Mouse (Mus musculus) lung, adult 2 months (tissue): ENCODE measurements around the gene Vwa7. TPM values are rescaled to one million over a fixed set of nuclear protein-coding genes. Genes with fewer than 3 reads are reported as not detected.

Experiments used
- DNase-seq: peaks from one replicate; pipeline ENCODE4 v3.0.0; 2022
- H3K4me1 ChIP-seq: fragments of 200-500 bp; 2 replicates; pipeline ENCODE4 v1.6.1; 2011; ENCODE audit warnings: low read length; ENCODE audit not compliant: control insufficient read depth, insufficient read depth
- H3K4me3 ChIP-seq: fragments of 200-500 bp; replicated peaks from 2 replicates; pipeline ENCODE3; 2011; ENCODE audit warnings: low read depth, mild to moderate bottlenecking, control low read depth, low read length; ENCODE audit errors: extremely low read depth
- CTCF ChIP-seq: fragments of 200-500 bp; IDR thresholded peaks from 2 replicates; pipeline ENCODE4 v1.5.1; 2011; ENCODE audit warnings: mild to moderate bottlenecking, low read length, control low read depth; ENCODE audit not compliant: insufficient read depth
- POLR2A ChIP-seq: fragments of 200-500 bp; IDR thresholded peaks from 2 replicates; pipeline ENCODE4 v1.6.1; 2011; ENCODE audit warnings: low read depth, mild to moderate bottlenecking, control low read depth, low read length, borderline replicate concordance; ENCODE audit errors: extremely low read depth
- WGBS: fragments of 180-500 bp; shearing (Covaris S2); methylation state at CpG from one replicate; pipeline ENCODE4 v1.1.7; 2018; 5-methylcytosine and 5-hydroxymethylcytosine counted together
- polyA plus RNA-seq: library from polyadenylated mRNA; depleted of rRNA; stranded (reverse); fragments of >200 nt; gene quantifications from 2 replicates; pipeline ENCODE4 v1.2.3, GENCODE M21; 2012

Gene Vwa7
- polyA plus RNA-seq, 1 experiment, result 4.0 TPM

DNA sequence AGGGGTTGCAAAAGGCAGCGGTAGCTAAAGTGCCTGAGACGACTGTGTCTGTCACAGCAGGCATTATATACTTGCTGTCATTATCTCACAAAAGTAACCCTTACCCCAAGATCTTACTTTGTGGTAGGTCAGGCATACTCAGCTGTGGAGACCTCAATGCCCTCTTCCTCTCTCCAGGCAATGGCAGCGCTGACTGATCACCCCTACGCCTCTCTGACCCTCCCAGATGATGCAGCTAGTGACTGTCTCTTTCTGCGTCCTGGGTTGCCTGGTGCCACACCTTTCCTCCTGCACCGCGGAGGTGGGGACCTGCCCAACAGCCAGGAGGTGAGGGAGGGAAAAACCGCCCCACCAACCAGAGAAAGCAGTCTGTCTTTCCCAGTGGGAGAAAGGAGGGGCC, 44.9 kb downstream of the Vwa7 start:
- no peak for DNase-seq
- TF ChIP-seq CTCF (no peak), POLR2A (no peak)
- no peak overlapping the region for H3K4me3 ChIP-seq
- peaks cover 12% of the 10 kb centered on the region for H3K4me1 ChIP-seq
- 85% methylated on average over 8 of the region's 8 CpGs for WGBS

- 70% methylated on average over 3 of the region's 3 CpGs for WGBS
- TF ChIP-seq POLR2A, result no peak
- no peak for TF ChIP-seq CTCF
- H3K4me1 ChIP-seq, result peaks cover 11% of the 10 kb centered on the region
- DNase-seq, result no peak
- H3K4me3 ChIP-seq, result no peak overlapping the region
These were observed 47.1 kb downstream of the Vwa7 start for GRCm38 (mm10) chr17:35063466-35063865.

GRCm38 (mm10) chr17:35064378-35064877, 48.0 kb downstream of the Vwa7 start:
- 37% methylated on average over 10 of the region's 10 CpGs for WGBS
- no peak overlapping the region for H3K4me3 ChIP-seq
- TF ChIP-seq CTCF, result no peak
- TF ChIP-seq POLR2A, result no peak
- peak; percentile 41 for DNase-seq
- H3K4me1 ChIP-seq, result peaks cover 11% of the 10 kb centered on the region

DNA sequence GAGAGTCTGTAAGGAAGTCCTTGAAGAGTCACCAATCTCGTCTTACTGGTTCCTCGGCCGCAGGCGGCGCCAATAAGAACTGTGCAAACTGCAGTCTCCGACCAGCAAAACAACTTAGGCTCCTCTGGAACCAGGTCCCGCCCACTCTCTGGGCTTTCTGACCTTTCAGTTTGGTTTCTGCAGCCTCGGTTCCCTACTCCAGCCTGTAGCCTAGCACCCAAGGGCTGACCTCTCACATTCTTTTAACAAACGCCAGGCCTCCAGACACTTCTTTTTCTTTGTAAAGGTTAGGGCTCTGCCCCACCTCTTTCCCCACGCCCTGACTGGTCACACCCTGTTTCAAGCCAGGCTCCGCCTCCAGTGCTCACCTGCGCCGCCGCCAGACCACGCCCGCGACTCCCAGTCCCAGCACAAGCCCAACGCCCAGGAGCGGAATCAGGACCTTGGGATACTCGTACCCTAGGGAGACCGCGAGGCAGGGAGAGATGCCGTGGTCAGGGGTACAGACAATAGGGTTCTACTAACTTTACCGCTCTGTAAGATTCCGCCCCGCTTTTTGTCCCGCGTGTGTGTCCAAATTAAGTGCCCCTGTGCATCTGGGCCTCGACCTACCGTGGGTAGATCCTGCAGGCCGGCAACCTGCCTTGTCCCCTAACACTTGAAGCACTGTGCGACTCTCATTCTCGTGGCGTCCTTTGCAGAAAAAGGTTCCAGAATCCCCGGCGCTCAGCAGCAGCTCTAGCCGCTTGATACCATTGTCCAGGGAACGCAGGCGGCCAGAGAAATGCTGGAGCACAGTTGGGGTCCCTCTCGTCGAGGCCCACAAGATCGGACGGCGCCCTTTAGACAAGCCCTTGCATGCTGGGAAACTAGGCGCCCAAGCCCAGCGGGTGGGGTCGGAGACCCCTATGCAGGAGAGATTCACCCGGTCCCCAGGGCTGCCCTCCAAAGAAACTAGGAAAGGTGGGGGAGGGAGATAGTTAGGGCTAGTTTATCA, 48.9 kb downstream of the Vwa7 start, which contains the start of gene Ly6g6c:
TSS of gene Ly6g6c (plus strand) at position 438 of the 997 bp plus-strand sequence.
- TF ChIP-seq CTCF (no peak), POLR2A (peak; percentile 38; the same call in 1 of the 2 replicates)
- H3K4me1 ChIP-seq, result peaks cover 8% of the 10 kb centered on the region
- peak within 1 kb of the TSS; percentile 59 for H3K4me3 ChIP-seq
- 4% methylated on average over 48 of the region's 48 CpGs for WGBS
- peak; percentile 78 for DNase-seq

- Histone ChIP-seq H3K4me1 (peaks cover 5% of the 10 kb centered on the region), H3K4me3 (peak within 1 kb of the TSS; percentile 59)
- DNase-seq, result no peak
- WGBS, result 69% methylated on average over 10 of the region's 10 CpGs
- TF ChIP-seq POLR2A (no peak), CTCF (no peak)
These were observed 49.7 kb downstream of the Vwa7 start, which contains the start of gene Mpig6b for GRCm38 (mm10) chr17:35066084-35066483. TSS of gene Mpig6b (minus strand) at chr17:35066184.

DNA sequence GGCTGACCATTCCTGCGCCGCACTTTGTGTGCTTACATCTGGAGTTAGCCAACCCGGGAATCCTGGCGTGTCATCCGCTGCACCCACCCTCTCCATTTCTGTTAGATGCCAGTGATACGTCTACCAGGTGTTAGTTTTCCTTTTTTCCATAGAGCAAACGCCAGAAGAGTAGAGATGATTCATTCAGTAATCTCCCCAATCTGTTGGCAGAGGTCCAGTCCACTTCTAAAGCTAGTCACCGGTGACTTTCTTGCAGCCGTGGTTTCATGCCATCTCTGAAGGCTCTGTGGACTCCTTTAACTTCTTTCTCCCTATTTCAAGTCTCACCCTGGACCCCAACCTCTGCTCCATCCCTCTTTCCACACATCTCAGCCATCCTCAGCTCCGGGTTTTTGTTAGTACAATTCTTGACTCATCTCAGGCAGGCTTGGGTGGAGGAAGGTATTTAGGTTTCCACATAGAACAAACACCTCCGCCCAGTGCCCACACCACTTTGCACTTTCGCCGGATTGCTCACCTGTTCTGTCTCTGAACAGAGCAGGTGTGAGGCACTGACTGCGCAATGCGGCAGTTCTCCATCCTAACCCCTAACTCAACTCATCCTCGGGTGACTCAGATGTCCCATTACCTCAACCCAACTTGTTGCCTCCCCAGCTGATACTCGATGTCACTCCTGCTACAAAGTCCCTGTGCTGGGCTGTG, 52.0 kb downstream of the Vwa7 start:
- Histone ChIP-seq H3K4me1 (peaks cover 5% of the 10 kb centered on the region), H3K4me3 (no peak overlapping the region)
- WGBS, result 53% methylated on average over 17 of the region's 17 CpGs
- DNase-seq, result no peak
- peak; percentile 20; the same call in 1 of the 2 replicates for TF ChIP-seq POLR2A
- TF ChIP-seq CTCF, result no peak

- H3K4me1 ChIP-seq, result no peaks in the 10 kb centered on the region
- 47% methylated on average over 6 of the region's 6 CpGs for WGBS
- no peak overlapping the region for H3K4me3 ChIP-seq
- no peak for TF ChIP-seq POLR2A
- peak; percentile 21; the same call in 1 of the 2 replicates for TF ChIP-seq CTCF
- no peak for DNase-seq
These were observed 54.3 kb downstream of the Vwa7 start for GRCm38 (mm10) chr17:35070556-35071229.

GRCm38 (mm10) chr17:35071454-35071853, 55.1 kb downstream of the Vwa7 start:
- no peak for TF ChIP-seq POLR2A
- TF ChIP-seq CTCF, result no peak
- no peak for DNase-seq
- no peak overlapping the region for H3K4me3 ChIP-seq
- WGBS, result 73% methylated on average over 9 of the region's 9 CpGs
- H3K4me1 ChIP-seq, result no peaks in the 10 kb centered on the region
